Mouse (Mus musculus): ENCODE measurements at regions not wholly inside any gene's neighbourhood (a gene's known extent, or its start where the extent isn't known, plus 50 kb on each side); places are given as distances from the start of the nearest gene placed in this dataset.
"Not testable (repeated sequence)": the region's sequence is repeated elsewhere in the genome, so short reads cannot be mapped to it uniquely, and the experiment has no call there.

DNA sequence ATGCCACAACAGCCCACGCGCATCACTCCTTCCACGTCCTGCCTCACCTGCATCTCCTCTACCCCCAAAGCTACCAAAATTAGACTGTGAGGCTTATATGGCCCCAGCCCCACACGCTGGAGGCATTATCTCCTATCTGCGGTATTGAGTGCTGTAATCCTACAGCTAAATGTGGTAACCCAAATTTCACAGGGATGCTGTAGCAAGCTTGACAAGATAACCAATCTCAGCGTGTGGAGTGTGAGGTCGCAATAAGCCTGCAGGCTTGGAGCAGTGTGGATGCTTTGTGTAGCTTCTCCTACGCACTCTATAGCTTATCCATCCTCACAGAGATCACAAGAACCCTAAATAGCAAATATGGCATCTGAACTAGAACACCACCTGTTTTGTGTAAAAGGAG is 251.2 kb upstream of the Kcnh8 start:
- Histone ChIP-seq H3K9me3 (ENCODE audit: control insufficient read depth) (no peaks in the 10 kb centered on the region), H3K27me3 (replicated peaks; ENCODE audit: control insufficient read depth, insufficient read depth, low read length) (no peaks in the 10 kb centered on the region), H3K27ac (ENCODE audit: low read depth, low read length) (no peak overlapping the region), H3K4me2 (replicated peaks; ENCODE audit: low read depth) (no peak overlapping the region), H3K9ac (ENCODE audit: low read depth, low read length) (no peak overlapping the region), H3K4me1 (replicated peaks; ENCODE audit: control insufficient read depth, insufficient read depth, low read length) (no peaks in the 10 kb centered on the region), H3K4me3 (ENCODE audit: low read depth, low read length) (no peak overlapping the region), H3K36me3 (ENCODE audit: control insufficient read depth, insufficient read depth) (no peaks in the 10 kb centered on the region)
- ATAC-seq: no peak
- 77% methylated on average over 8 of the region's 8 CpGs for WGBS
- TF ChIP-seq CTCF (IDR thresholded peaks at IDR 0.05; ENCODE audit: low read depth): no peak

DNA sequence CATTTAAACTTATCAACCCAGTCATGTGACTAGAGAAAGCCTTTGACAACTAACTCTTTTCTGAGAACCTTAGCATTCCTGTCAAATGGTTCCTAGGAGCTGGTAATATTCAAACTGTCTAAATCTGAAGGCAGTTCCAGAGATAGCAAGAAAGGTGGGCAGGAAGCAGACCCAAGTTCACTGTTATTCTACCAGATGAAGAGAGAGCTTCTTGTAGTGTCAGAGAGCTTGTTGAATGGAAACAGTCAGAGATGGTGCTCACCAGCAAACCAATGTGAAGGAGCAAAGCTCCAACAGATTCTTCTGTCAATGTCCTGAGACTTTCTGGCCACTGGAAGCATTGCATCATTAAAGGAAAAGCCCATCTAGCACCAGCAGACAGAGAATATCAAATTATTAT is 251.8 kb upstream of the Kcnh8 start:
- H3K27me3 ChIP-seq (replicated peaks; ENCODE audit: control insufficient read depth, insufficient read depth, low read length): no peaks in the 10 kb centered on the region
- TF ChIP-seq CTCF (IDR thresholded peaks at IDR 0.05; ENCODE audit: low read depth): no peak
- no peaks in the 10 kb centered on the region for H3K9me3 ChIP-seq (ENCODE audit: control insufficient read depth)
- no peaks in the 10 kb centered on the region for H3K36me3 ChIP-seq (ENCODE audit: control insufficient read depth, insufficient read depth)
- no peak overlapping the region for H3K9ac ChIP-seq (ENCODE audit: low read depth, low read length)
- H3K4me2 ChIP-seq (replicated peaks; ENCODE audit: low read depth): no peak overlapping the region
- no peaks in the 10 kb centered on the region for H3K4me1 ChIP-seq (replicated peaks; ENCODE audit: control insufficient read depth, insufficient read depth, low read length)
- no peak overlapping the region for H3K27ac ChIP-seq (ENCODE audit: low read depth, low read length)
- H3K4me3 ChIP-seq (ENCODE audit: low read depth, low read length): no peak overlapping the region
- no peak for ATAC-seq

DNA sequence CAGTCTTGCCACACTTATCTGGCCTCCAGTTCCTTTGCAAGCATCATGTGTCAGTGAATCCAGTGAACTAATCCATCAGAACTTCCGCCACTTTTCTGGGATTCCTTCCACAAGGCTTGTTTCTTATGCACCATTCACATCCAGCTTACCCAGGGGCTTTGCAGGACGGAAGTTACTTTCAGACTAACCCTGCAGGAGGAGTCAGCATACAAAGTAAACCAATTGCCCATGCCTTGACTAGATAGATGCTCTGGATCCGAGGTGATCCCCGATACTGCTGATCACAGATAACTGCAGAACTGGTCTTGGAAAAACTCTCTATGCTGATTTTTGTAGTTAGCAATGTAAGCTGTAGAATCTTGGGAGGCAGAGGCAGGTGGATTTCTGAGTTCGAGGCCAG is 252.6 kb upstream of the Kcnh8 start:
- Histone ChIP-seq H3K9me3 (ENCODE audit: control insufficient read depth) (no peaks in the 10 kb centered on the region), H3K27ac (ENCODE audit: low read depth, low read length) (no peak overlapping the region), H3K4me3 (ENCODE audit: low read depth, low read length) (no peak overlapping the region), H3K4me2 (replicated peaks; ENCODE audit: low read depth) (no peak overlapping the region), H3K27me3 (replicated peaks; ENCODE audit: control insufficient read depth, insufficient read depth, low read length) (no peaks in the 10 kb centered on the region), H3K9ac (ENCODE audit: low read depth, low read length) (no peak overlapping the region), H3K36me3 (ENCODE audit: control insufficient read depth, insufficient read depth) (no peaks in the 10 kb centered on the region), H3K4me1 (replicated peaks; ENCODE audit: control insufficient read depth, insufficient read depth, low read length) (no peaks in the 10 kb centered on the region)
- ATAC-seq: no peak
- no peak for TF ChIP-seq CTCF (IDR thresholded peaks at IDR 0.05; ENCODE audit: low read depth)
- WGBS: 77% methylated on average over 5 of the region's 5 CpGs

DNA sequence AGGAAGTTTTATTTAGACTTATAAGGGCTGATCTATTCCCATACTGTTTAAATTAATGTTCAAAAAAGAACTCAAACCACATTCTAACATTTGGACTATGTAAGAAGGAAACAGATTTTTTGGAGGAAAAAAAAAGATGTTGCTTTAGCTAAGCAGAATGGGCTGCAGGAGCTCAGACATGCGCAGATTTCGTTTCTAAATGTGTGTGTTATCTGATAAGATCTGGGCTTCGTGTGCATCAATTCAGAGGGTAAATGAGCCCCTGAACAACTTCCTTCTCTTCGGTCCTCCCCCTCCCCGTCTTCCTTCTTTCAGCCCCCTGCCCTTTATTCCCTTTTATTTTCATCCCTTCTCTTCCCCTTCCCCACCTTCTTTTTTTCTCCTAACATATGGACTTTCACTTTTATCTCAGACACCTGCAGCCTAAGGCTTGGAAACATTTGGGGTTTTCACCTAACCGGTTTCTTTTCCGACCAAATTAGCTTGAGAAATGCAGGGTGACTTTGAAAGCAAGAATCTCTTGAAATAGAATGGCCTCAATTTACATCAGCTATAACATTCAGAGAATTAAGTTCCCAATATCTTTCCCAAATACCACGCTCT is 253.9 kb upstream of the Kcnh8 start:
- Histone ChIP-seq H3K4me2 (replicated peaks; ENCODE audit: low read depth) (no peak overlapping the region), H3K27me3 (replicated peaks; ENCODE audit: control insufficient read depth, insufficient read depth, low read length) (no peaks in the 10 kb centered on the region), H3K9ac (ENCODE audit: low read depth, low read length) (no peak overlapping the region), H3K4me1 (replicated peaks; ENCODE audit: control insufficient read depth, insufficient read depth, low read length) (no peaks in the 10 kb centered on the region), H3K36me3 (ENCODE audit: control insufficient read depth, insufficient read depth) (no peaks in the 10 kb centered on the region), H3K4me3 (ENCODE audit: low read depth, low read length) (no peak overlapping the region), H3K27ac (ENCODE audit: low read depth, low read length) (no peak overlapping the region), H3K9me3 (ENCODE audit: control insufficient read depth) (no peaks in the 10 kb centered on the region)
- WGBS: 58% methylated on average over 8 of the region's 8 CpGs
- TF ChIP-seq CTCF (IDR thresholded peaks at IDR 0.05; ENCODE audit: low read depth): no peak
- ATAC-seq: no peak

DNA sequence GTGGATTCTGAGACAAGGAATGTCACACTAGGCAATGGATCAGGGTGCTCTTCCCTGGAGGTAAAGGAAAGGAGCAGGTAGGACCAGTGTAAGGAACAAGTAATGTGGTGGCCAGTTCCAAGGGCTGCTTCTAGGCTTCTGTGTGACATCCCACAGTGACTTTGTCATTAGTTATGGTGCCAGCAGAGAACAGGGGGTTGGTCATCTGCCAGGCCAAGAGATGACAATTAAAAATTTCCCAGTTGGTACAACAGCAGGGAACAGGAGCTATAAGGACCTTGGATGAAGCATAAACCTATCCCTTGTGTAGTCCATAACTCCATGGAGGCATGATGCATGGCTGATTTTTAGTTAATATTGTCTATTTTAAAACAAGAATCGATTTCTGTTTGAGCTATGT is 281.9 kb upstream of the Kcnh8 start:
- H3K4me1 ChIP-seq (replicated peaks; ENCODE audit: control insufficient read depth, insufficient read depth, low read length): no peaks in the 10 kb centered on the region
- H3K9me3 ChIP-seq (ENCODE audit: control insufficient read depth): no peaks in the 10 kb centered on the region
- WGBS: 62% methylated on average over 1 of the region's 1 CpGs
- H3K4me3 ChIP-seq (ENCODE audit: low read depth, low read length): no peak overlapping the region
- H3K27me3 ChIP-seq (replicated peaks; ENCODE audit: control insufficient read depth, insufficient read depth, low read length): no peaks in the 10 kb centered on the region
- H3K27ac ChIP-seq (ENCODE audit: low read depth, low read length): no peak overlapping the region
- no peaks in the 10 kb centered on the region for H3K36me3 ChIP-seq (ENCODE audit: control insufficient read depth, insufficient read depth)
- no peak for TF ChIP-seq CTCF (IDR thresholded peaks at IDR 0.05; ENCODE audit: low read depth)
- no peak for ATAC-seq
- no peak overlapping the region for H3K4me2 ChIP-seq (replicated peaks; ENCODE audit: low read depth)
- H3K9ac ChIP-seq (ENCODE audit: low read depth, low read length): no peak overlapping the region

DNA sequence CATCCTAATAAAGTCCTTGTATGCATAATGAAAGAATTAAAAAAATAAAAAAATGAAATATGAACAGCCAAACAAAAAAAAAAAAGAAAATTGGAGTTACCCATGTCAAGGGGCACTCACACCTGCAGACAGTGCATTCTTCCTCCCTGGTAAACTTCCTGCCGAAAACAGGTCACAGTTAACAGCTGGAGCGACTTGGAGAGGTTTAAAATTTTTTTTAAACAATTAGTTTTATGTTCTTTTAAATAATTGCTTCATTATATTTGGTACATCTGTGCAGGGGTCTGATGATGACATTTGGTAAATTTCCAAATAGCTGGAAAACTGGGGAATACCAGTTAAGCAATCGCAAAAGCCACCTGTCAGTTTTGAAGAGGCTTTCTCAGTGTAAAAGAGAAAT is 285.5 kb upstream of the Kcnh8 start:
- Histone ChIP-seq H3K4me2 (replicated peaks; ENCODE audit: low read depth) (no peak overlapping the region), H3K27me3 (replicated peaks; ENCODE audit: control insufficient read depth, insufficient read depth, low read length) (no peaks in the 10 kb centered on the region), H3K4me1 (replicated peaks; ENCODE audit: control insufficient read depth, insufficient read depth, low read length) (no peaks in the 10 kb centered on the region), H3K9ac (ENCODE audit: low read depth, low read length) (no peak overlapping the region), H3K9me3 (ENCODE audit: control insufficient read depth) (no peaks in the 10 kb centered on the region), H3K36me3 (ENCODE audit: control insufficient read depth, insufficient read depth) (no peaks in the 10 kb centered on the region), H3K4me3 (ENCODE audit: low read depth, low read length) (no peak overlapping the region), H3K27ac (ENCODE audit: low read depth, low read length) (no peak overlapping the region)
- no peak for TF ChIP-seq CTCF (IDR thresholded peaks at IDR 0.05; ENCODE audit: low read depth)
- WGBS: 69% methylated on average over 3 of the region's 3 CpGs
- no peak for ATAC-seq

DNA sequence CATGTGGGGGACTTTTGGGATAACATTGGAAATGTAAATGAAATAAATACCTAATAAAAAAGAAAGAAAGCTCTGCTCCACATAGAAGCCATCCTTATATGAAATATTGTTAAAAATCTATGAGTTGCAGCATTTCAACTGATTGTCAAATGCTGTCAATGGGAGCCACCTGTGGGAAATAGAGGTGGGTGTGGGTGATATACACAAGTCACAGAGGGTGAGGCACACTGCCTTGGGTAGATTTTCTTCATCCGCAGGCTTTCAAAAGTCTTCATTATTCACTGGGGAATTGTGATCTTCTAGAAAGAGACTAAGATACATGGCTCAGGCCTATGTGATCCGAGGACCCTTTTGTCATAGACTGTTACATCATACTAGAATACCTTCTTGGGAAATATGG is 286.6 kb upstream of the Kcnh8 start:
- ATAC-seq: no peak
- no peaks in the 10 kb centered on the region for H3K36me3 ChIP-seq (ENCODE audit: control insufficient read depth, insufficient read depth)
- H3K9me3 ChIP-seq (ENCODE audit: control insufficient read depth): no peaks in the 10 kb centered on the region
- no peak overlapping the region for H3K27ac ChIP-seq (ENCODE audit: low read depth, low read length)
- H3K4me1 ChIP-seq (replicated peaks; ENCODE audit: control insufficient read depth, insufficient read depth, low read length): no peaks in the 10 kb centered on the region
- 85% methylated on average over 2 of the region's 2 CpGs for WGBS
- no peak overlapping the region for H3K4me3 ChIP-seq (ENCODE audit: low read depth, low read length)
- H3K9ac ChIP-seq (ENCODE audit: low read depth, low read length): no peak overlapping the region
- TF ChIP-seq CTCF (IDR thresholded peaks at IDR 0.05; ENCODE audit: low read depth): no peak
- no peak overlapping the region for H3K4me2 ChIP-seq (replicated peaks; ENCODE audit: low read depth)
- no peaks in the 10 kb centered on the region for H3K27me3 ChIP-seq (replicated peaks; ENCODE audit: control insufficient read depth, insufficient read depth, low read length)

DNA sequence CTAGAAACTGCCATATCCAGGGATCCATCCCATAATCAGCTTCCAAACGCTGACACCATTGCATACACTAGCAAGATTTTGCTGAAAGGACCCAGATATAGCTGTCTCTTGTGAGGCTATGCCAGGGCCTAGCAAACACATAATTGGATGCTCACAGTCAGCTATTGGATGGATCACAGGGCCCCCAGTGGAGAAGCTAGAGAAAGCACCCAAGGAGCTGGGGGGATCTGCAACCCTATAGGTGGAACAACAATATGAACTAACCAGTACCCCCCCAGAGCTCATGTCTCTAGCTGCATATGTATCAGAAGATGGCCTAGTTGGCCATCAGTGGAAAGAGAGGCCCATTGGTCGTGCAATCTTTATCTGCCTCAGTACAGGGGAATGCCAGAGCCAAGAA is 287.1 kb upstream of the Kcnh8 start:
- not testable (repeated sequence) for H3K4me1 ChIP-seq (replicated peaks; ENCODE audit: control insufficient read depth, insufficient read depth, low read length); H3K9me3 ChIP-seq (ENCODE audit: control insufficient read depth); H3K4me2 ChIP-seq (replicated peaks; ENCODE audit: low read depth); H3K27ac ChIP-seq (ENCODE audit: low read depth, low read length); H3K4me3 ChIP-seq (ENCODE audit: low read depth, low read length); H3K36me3 ChIP-seq (ENCODE audit: control insufficient read depth, insufficient read depth); ATAC-seq; H3K9ac ChIP-seq (ENCODE audit: low read depth, low read length); H3K27me3 ChIP-seq (replicated peaks; ENCODE audit: control insufficient read depth, insufficient read depth, low read length)
- 65% methylated on average over 1 of the region's 2 CpGs for WGBS

Measured in intestine, postnatal 0 days (tissue).